Mouse (Mus musculus) forebrain, postnatal 0 days (tissue): ENCODE measurements around the gene Arsg. TPM values are rescaled to one million over a fixed set of nuclear protein-coding genes. Genes with fewer than 3 reads are reported as not detected.
"Not testable (repeated sequence)": the region's sequence is repeated elsewhere in the genome, so short reads cannot be mapped to it uniquely, and the experiment has no call there.

Source experiments
- ATAC-seq: fragments of 200-750 bp; cut with Nextera tagmentation; 2 replicates; pipeline ENCODE4 v1.8.0; 2017; ENCODE audit warnings: mild to moderate bottlenecking, moderate library complexity
- DNase-seq: peaks from one replicate; pipeline ENCODE4 v3.0.0-alpha.2; 2015
- H3K27ac ChIP-seq: fragments of 300-500 bp; sonication (generic); 2 replicates; pipeline ENCODE4 v1.5.1; 2014; ENCODE audit warnings: low read depth, mild to moderate bottlenecking, antibody characterized with exemption, low read length, moderate library complexity, mixed read lengths
- H3K27me3 ChIP-seq: fragments of 300-500 bp; sonication (generic); 2 replicates; pipeline ENCODE4 v1.6.1; 2014; ENCODE audit warnings: mild to moderate bottlenecking, low read length, mixed read lengths; ENCODE audit not compliant: insufficient read depth
- H3K36me3 ChIP-seq: fragments of 300-500 bp; sonication (generic); 2 replicates; pipeline ENCODE4 v1.6.1; 2014; ENCODE audit warnings: mild to moderate bottlenecking, moderate library complexity; ENCODE audit not compliant: insufficient read depth
- H3K4me1 ChIP-seq: fragments of 300-500 bp; sonication (generic); 2 replicates; pipeline ENCODE4 v1.6.1; 2014; ENCODE audit warnings: antibody characterized with exemption; ENCODE audit not compliant: insufficient read depth
- H3K4me2 ChIP-seq: fragments of 300-500 bp; sonication (generic); 2 replicates; pipeline ENCODE4 v1.6.1; 2014; ENCODE audit warnings: low read depth, mild to moderate bottlenecking, moderate library complexity
- H3K4me3 ChIP-seq: fragments of 300-500 bp; sonication (generic); 2 replicates; pipeline ENCODE4 v1.5.1; 2014; ENCODE audit warnings: low read depth, low read length, mixed read lengths
- H3K9ac ChIP-seq: fragments of 300-500 bp; sonication (generic); 2 replicates; pipeline ENCODE4 v1.6.1; 2014; ENCODE audit warnings: mild to moderate bottlenecking
- H3K9me3 ChIP-seq: fragments of 300-500 bp; sonication (generic); 2 replicates; pipeline ENCODE4 v1.6.1; 2016; ENCODE audit warnings: low read length
- CTCF ChIP-seq: sonication (generic); IDR thresholded peaks from 2 replicates; pipeline ENCODE4 v1.5.1; 2016; ENCODE audit warnings: antibody characterized with exemption, control low read depth, low read depth
- WGBS: fragments of 180-500 bp; shearing (Covaris S2); extraction: QIAGEN DNeasy Blood & Tissue Kit; methylation state at CpG from one replicate; pipeline ENCODE4 v1.1.7; 2014; 5-methylcytosine and 5-hydroxymethylcytosine counted together
- polyA plus RNA-seq: library from polyadenylated mRNA; unstranded; fragments of >200 nt; fragmentation: Nextera tagmentation; extraction: Ambion mirVana; gene quantifications from 2 replicates; pipeline ENCODE4 v1.2.1, GENCODE M21; 2015
- total RNA-seq: library from RNA; depleted of rRNA; stranded (reverse); fragments of >200 nt; gene quantifications from 2 replicates; pipeline ENCODE4 v1.2.3, GENCODE M21; 2014

Arsg gene
- total and polyA plus RNA-seq, 2 experiments from 2014 or later, result 5.3 to 7.8 TPM

DNA sequence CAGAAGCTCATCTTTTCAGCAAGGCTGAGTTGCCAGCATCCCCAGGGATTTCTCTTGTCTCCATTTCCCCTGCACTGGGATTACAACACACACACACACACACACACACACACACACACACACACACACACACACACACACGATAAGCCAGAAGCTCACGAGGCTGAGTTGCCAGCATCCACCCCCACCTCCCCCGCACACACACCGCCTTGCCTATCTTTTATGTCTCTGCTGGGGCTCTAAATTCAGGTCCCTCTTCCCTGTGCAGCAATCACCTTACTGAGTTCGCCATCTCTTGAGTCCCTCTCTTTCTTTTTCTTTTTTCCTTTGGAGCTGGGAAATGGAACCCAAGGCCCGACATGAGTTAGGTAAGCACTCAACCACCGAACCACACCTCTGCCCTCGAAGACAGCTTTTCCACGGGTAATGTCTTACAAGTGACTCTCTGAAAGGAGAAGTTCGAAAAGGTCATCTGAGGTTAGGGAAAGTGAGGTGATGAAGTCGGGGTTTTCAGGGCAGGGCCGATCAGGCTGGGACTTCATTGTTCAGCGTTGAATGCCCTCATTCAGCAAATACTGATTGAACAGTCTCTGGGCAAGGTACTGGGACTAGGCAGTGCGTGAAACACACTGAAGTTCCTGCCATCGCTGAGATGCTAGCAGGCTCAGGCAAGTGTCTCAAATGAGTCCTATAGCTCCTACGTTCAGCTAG is 6.6 kb downstream of the Arsg start:
- Histone ChIP-seq H3K9ac (no peak overlapping the region), H3K4me1 (no peaks in the 10 kb centered on the region), H3K4me3 (no peak overlapping the region), H3K27ac (no peak overlapping the region), H3K4me2 (no peak overlapping the region), H3K36me3 (no peaks in the 10 kb centered on the region), H3K27me3 (no peaks in the 10 kb centered on the region; the same call in 1 of the 2 replicates), H3K9me3 (no peaks in the 10 kb centered on the region)
- ATAC-seq (no peak), DNase-seq (no peak)
- WGBS, result 42% methylated on average over 16 of the region's 16 CpGs
- TF ChIP-seq CTCF, result no peak

DNA sequence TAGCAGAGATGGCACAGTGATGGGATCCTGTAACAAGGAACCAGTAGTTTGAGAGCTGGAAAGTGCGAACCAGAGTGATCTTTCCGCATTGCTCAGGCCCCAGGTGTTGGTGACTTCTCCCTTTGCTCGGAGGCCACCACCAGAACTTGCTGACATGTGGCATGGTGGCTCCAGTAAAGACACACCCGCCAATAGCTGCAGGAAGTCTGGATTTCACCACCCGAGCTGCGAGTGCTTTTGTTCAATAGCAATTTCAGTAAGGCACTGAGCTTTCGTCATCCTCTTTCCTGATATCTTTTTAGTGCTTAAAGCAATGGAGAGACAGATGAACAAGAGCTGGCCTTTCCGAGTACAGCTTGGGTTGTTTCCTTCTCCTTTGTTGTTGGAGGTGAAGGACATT is 7.3 kb downstream of the Arsg start:
- no peaks in the 10 kb centered on the region for H3K36me3 ChIP-seq
- no peak overlapping the region for H3K4me2 ChIP-seq
- no peak for TF ChIP-seq CTCF
- ATAC-seq (no peak), DNase-seq (no peak)
- H3K9me3 ChIP-seq, result no peaks in the 10 kb centered on the region
- no peak overlapping the region for H3K4me3 ChIP-seq
- no peak overlapping the region for H3K27ac ChIP-seq
- H3K9ac ChIP-seq, result no peak overlapping the region
- H3K27me3 ChIP-seq, result no peaks in the 10 kb centered on the region; the same call in 1 of the 2 replicates
- H3K4me1 ChIP-seq, result no peaks in the 10 kb centered on the region
- WGBS, result 83% methylated on average over 8 of the region's 8 CpGs

GRCm38 (mm10) chr11:109485398-109486045 is 12.3 kb downstream of the Arsg start:
- no peak overlapping the region for H3K4me3 ChIP-seq
- no peak overlapping the region for H3K9ac ChIP-seq
- 86% methylated on average over 15 of the region's 15 CpGs for WGBS
- DNase-seq, result no peak
- H3K36me3 ChIP-seq, result no peaks in the 10 kb centered on the region
- ATAC-seq, result no peak
- no peak for TF ChIP-seq CTCF
- H3K9me3 ChIP-seq, result no peaks in the 10 kb centered on the region
- H3K27ac ChIP-seq, result no peak overlapping the region
- no peaks in the 10 kb centered on the region for H3K4me1 ChIP-seq
- H3K27me3 ChIP-seq, result no peaks in the 10 kb centered on the region; the same call in 1 of the 2 replicates
- no peak overlapping the region for H3K4me2 ChIP-seq

- H3K4me2 ChIP-seq, result no peak overlapping the region
- WGBS, result 8% methylated on average over 1 of the region's 1 CpGs
- TF ChIP-seq CTCF, result no peak
- no peak overlapping the region for H3K9ac ChIP-seq
- no peaks in the 10 kb centered on the region for H3K27me3 ChIP-seq
- ATAC-seq, result no peak
- H3K9me3 ChIP-seq, result no peaks in the 10 kb centered on the region
- H3K4me1 ChIP-seq, result no peaks in the 10 kb centered on the region
- H3K27ac ChIP-seq, result no peak overlapping the region
- no peaks in the 10 kb centered on the region for H3K36me3 ChIP-seq
- DNase-seq, result no peak
- no peak overlapping the region for H3K4me3 ChIP-seq
These were observed 13.9 kb downstream of the Arsg start for GRCm38 (mm10) chr11:109487111-109487510.

- 88% methylated on average over 10 of the region's 10 CpGs for WGBS
These were observed 15.0 kb downstream of the Arsg start for GRCm38 (mm10) chr11:109487991-109488684.

GRCm38 (mm10) chr11:109489763-109490162 is 16.6 kb downstream of the Arsg start:
- no peak overlapping the region for H3K27ac ChIP-seq
- H3K9ac ChIP-seq, result no peak overlapping the region
- H3K9me3 ChIP-seq, result no peaks in the 10 kb centered on the region
- DNase-seq (no peak), ATAC-seq (no peak)
- no peaks in the 10 kb centered on the region for H3K36me3 ChIP-seq
- no peaks in the 10 kb centered on the region for H3K27me3 ChIP-seq
- H3K4me2 ChIP-seq, result no peak overlapping the region
- no peak for TF ChIP-seq CTCF
- 95% methylated on average over 2 of the region's 2 CpGs for WGBS
- no peak overlapping the region for H3K4me3 ChIP-seq
- no peaks in the 10 kb centered on the region for H3K4me1 ChIP-seq

More at GRCm38 (mm10) chr11:109487991-109488684, 15.0 kb downstream of the Arsg start:
- no peak overlapping the region for H3K27ac ChIP-seq
- no peak for DNase-seq
- no peak overlapping the region for H3K4me3 ChIP-seq
- no peaks in the 10 kb centered on the region for H3K36me3 ChIP-seq
- ATAC-seq, result no peak
- H3K4me2 ChIP-seq, result no peak overlapping the region
- H3K27me3 ChIP-seq, result no peaks in the 10 kb centered on the region
- no peaks in the 10 kb centered on the region for H3K4me1 ChIP-seq
- TF ChIP-seq CTCF, result no peak
- H3K9me3 ChIP-seq, result no peaks in the 10 kb centered on the region
- no peak overlapping the region for H3K9ac ChIP-seq

- no peak overlapping the region for H3K27ac ChIP-seq
- WGBS, result 85% methylated on average over 4 of the region's 4 CpGs
- no peaks in the 10 kb centered on the region; the same call in 1 of the 2 replicates for H3K4me1 ChIP-seq
- no peak overlapping the region for H3K4me3 ChIP-seq
- H3K4me2 ChIP-seq, result no peak overlapping the region
- no peaks in the 10 kb centered on the region for H3K27me3 ChIP-seq
- no peak for TF ChIP-seq CTCF
- ATAC-seq (no peak), DNase-seq (no peak)
- H3K9ac ChIP-seq, result no peak overlapping the region
- no peaks in the 10 kb centered on the region for H3K9me3 ChIP-seq
- no peaks in the 10 kb centered on the region for H3K36me3 ChIP-seq
These were observed 18.7 kb downstream of the Arsg start for GRCm38 (mm10) chr11:109491844-109492243.

DNA sequence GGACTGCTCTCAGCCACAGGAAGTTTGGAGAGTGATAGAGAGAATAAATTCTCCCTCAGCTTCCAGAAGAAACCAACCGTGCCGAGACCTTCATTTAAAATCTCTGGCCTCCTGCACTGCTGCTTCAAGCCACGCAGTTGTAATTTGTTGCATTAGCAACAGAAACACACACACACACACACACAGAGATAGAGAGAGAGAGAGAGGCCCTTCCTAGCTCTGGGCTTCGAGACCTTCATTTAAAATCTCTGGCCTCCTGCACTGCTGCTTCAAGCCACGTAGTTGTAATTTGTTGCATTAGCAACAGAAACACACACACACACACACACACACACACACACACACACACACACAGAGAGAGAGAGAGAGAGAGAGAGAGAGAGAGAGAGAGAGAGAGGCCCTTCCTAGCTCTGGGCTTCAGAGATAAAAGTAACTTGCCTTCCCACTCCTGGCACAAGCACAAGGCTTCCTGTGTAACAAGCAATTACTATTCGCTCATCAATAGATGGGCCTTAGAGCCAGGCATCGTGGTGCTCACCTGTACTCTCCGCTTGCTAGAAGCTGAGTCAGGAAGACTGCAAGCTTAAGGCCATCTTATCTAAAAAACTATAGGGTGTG is 19.8 kb downstream of the Arsg start:
- H3K4me3 ChIP-seq, ATAC-seq, DNase-seq, H3K9me3 ChIP-seq, H3K27ac ChIP-seq, H3K4me2 ChIP-seq, H3K27me3 ChIP-seq, H3K9ac ChIP-seq, H3K4me1 ChIP-seq, H3K36me3 ChIP-seq: not testable (repeated sequence)
- WGBS, result 69% methylated on average over 8 of the region's 8 CpGs
